Mouse (Mus musculus) urinary bladder, postnatal 14 days (tissue): ENCODE results near the gene Vdr.

ENCODE experiments used
- DNase-seq: peaks from one replicate; pipeline ENCODE4 v3.0.0; 2021; ENCODE audit warnings: low spot score

The Vdr gene

DNA sequence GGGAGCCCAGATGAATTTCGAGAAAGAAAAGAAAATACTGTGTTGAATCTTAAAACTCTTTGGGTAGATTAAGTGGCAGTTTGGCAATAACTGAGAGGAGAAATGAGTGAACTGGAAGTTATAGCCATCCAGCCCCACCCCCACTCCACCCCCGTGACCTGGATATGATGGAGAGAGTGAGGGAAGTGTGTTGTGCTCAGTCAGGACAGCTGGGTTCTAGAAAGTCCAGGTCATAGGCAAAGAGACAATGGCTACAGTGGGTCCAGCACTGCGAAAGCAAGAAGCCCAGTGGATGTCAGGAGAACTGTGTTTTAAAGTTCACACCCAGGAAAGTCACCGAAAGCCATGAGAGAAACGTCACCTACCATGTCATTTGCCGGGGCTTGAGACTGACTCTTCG is 8.8 kb upstream of the Vdr start:
- DNase-seq, result no peak

DNA sequence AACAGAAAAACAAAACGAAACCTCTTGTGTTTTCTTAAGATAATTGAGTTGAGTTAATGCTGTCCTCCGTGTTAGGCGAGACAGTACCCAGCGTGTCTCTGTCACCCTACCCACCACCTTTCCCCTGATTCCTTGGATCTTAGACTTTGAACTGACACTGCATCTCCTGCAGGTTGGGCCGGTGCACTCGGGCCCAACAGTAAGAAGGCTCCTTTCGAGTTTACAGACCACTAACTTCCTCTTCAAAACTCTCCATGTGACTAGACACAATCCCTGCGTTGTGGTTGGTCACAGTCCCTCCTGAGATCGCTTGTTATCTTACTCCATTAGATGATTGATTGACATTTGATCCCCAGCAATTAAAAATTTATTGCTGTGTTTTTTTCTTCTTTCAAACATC is 7.6 kb upstream of the Vdr start:
- no peak for DNase-seq

GRCm38 (mm10) chr15:97914331-97914747 is 3.9 kb upstream of the Vdr start:
- peak; percentile 14 for DNase-seq

- peak; percentile 67 for DNase-seq
Measured at GRCm38 (mm10) chr15:97907801-97908751, 2.4 kb downstream of the Vdr start.

DNA sequence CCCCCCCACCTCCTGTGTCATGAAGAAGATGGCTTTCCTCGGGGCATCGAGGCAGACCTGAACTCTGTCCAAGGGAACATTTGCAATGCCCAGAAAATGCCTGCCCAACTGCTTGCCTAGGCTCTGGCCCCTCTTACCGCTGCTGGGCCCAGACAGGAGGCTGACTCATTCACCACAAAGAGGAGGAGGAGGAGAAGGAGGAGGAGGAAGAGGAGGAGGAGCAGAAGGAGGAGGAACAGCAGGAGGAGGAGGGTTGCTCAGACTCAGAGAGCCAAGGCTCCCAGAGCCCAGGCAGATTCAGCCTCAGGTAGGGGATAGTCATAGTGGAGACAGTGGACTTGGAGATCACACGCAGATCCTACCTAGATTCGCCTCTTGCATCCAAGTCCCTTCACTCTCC is 3.2 kb downstream of the Vdr start:
- DNase-seq, result peak; percentile 25

DNA sequence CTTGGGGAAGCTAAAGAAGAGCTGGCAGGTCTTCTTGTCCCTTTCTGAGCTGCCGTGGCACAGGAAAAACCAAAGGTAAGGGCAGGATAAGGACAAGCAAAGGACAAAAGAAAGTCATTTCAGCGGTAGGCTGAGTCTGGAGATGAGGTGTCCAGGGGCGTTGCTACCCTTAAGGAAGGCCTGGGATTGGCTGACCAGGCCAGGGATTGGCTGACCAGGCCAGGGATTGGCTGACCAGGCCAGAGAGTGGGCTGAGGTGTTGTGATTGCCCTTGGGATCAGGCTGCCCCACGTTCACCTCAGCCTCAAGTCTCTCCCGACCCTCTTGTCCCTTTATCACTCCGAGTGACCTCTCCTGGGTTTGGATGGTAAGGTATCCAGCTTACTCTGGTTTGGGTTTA is 5.1 kb downstream of the Vdr start:
- DNase-seq, result no peak

DNA sequence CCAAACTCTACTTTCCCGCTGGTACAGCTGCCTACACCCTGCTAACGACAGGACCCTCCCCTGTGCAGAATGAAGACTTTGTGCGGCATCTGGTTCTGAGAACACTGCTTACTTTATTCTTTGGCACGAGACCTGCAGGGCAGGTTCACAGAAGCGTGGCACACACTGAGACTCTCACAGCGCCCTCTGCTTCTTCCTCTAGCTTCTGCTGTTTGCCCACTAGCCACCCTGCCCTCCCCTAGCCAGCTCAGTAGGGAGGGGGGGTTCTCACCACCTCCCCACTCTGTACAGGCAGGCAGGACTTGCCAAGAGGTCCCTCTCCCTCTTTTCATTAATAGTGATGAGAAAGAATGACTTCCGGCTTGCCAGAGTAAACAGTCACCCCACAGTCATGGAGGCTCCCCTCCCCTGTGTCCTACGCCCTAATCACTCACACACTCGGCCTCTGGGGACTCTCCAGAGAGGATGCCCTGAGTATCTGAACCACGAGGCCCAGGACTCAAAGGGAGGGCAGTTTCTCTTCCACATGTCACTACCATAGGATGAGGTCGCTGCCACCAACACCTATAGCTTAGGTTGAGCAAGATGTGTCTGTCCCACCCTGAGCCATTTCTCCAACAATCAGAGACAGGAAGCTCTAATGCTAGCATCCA is 6.0 kb downstream of the Vdr start:
- no peak for DNase-seq

DNA sequence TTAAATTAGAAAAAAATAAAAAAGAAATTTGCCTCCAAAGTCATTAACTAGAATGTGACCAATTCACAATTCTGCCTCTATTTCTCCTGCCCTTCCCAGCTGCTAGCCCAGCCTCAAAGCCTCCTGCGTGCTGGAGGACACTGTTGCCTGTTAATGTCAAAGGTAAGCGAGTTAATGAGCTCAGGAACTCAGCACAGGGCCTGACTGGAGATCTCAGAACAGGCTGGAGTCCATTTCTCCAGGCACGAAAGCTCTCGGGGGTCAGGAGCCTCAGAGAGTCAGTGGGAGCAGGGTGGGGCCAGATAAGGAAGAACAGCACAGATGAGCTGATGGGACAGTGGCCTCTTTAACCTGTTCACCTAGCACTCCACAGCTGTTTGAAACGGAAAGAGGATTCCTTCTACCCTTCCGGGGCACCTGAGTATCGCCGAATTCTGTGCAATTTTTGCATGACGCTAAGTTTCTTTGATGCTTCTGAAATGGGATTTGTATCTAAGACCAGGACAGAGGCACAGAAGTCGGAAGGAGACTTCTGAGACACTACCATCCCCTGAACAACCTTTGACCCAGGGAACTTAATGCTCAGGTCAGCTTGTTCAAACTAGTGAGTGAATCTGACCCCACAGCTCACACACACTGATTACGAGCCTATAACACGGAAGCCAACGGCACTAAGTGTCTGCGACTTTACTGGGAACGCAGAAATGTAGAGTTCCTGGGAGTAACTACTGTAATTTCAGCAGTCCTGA is 7.0 kb downstream of the Vdr start:
- DNase-seq, result no peak

GRCm38 (mm10) chr15:97900991-97901390 is 9.4 kb downstream of the Vdr start:
- no peak for DNase-seq

GRCm38 (mm10) chr15:97900336-97900912 is 10.0 kb downstream of the Vdr start:
- DNase-seq, result no peak

DNA sequence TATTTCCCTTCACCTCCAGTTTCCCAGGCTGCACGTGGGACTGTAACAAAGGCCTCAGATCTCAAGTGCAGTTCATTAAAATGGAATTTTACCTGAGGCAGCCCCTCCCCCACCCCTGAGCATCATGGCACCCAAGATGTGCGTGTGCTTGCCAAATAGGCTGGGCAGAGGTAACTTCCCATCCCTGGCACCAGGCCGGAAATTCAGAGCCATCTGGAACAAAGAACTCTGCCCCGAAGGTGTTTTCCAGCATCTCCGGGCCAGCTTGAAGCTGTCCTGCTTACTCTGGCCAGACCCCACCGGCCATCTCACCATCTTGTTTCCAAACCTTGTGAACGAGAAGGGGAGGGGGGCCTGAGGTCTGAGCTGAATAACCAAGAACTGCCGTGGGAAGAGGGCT is 10.7 kb downstream of the Vdr start:
- no peak for DNase-seq

- DNase-seq, result no peak
Measured at GRCm38 (mm10) chr15:97898791-97899190, 11.6 kb downstream of the Vdr start.

DNA sequence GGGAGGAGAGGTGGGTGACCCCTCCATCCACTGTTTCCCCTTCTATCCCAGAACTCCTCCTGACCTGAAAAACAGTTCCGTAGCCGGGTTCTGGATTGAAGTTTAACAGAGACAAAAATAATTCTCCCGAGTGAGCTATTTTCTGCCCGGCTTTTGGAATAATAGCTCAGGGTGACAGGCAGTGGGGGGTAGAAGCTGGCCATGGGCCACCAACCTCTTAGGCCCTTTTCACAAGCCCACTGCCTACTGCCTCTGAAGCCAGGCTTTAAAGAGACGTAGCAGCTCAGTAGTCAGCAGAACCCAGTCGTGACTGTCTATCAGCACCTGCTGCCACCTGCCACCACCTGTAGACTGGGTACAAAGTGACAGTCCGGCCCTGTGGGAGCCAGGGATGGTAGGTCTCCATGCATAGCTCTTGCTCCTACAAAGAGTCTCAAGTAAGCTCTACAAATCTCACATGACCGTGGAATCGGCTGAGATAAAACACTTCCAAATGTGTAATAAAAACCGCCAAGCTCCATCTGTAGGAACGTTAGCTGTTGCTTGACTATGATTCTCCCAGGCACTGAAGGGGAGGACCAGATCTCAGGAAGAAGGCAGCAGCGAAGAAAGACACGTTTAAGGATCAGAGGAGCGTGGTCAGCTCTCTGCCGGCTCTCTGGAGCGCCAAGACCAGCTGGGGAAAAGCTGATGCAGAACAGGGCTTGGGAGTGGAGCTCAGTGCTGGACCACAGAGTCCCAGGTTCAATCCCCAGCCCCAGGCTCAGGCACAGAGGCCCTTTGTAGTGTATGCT is 13.4 kb downstream of the Vdr start:
- no peak for DNase-seq

DNA sequence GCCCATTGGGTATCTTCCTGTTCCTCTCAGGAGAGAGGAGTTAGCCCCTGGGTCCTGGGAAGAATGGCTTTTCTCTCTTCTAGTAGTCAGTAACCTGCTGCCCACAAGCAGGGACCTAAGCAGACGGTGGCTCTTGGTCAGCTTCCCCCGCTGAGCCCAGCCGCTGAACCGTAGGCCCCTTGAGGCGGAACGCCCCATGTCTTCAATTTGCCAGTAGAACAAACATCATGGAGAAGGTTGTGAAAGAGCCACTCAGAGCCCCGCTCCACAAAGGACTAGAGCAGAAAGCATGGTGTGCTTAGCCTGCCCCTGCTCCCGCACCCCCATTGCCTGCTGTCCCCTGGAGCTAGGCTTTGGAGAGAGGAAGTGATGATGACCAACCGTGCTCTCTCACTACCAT is 14.1 kb downstream of the Vdr start:
- DNase-seq, result no peak

GRCm38 (mm10) chr15:97895847-97896246 is 14.6 kb downstream of the Vdr start:
- DNase-seq, result no peak

GRCm38 (mm10) chr15:97892506-97892905 is 17.9 kb downstream of the Vdr start:
- no peak for DNase-seq

GRCm38 (mm10) chr15:97890450-97890849 is 20.0 kb downstream of the Vdr start:
- no peak for DNase-seq

GRCm38 (mm10) chr15:97890017-97890416 is 20.4 kb downstream of the Vdr start:
- no peak for DNase-seq

DNA sequence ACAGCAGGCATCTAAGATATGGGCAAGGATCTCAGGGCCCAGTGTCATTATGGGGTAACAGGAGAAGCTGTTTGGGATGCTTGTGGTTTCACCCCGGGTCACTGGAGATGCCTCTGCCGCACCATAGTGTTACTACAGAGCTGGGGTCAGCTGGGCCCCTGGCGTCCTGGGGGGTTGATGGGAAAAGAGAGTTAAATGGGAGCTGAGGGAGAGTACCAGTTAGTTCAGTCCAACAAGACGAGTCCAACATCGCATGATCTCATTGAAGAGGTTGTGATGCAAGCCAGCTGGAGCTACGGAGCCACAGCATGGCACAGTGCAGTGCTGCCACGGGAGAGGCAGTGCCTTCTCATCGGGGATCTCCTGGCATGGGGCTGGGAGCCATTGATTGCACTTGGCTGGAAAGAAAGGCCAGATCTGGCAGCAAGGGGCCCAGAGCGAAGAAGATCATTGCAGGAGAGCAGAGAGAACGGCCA is 22.9 kb downstream of the Vdr start:
- DNase-seq, result no peak

- DNase-seq, result no peak
Measured at GRCm38 (mm10) chr15:97881423-97881822, 29.0 kb downstream of the Vdr start.

- DNase-seq, result no peak
Measured at GRCm38 (mm10) chr15:97880441-97880840, 30.0 kb downstream of the Vdr start.
